Comparison of ENCODE assay signal across 14 mouse cellular contexts in the genomic region with DNA sequence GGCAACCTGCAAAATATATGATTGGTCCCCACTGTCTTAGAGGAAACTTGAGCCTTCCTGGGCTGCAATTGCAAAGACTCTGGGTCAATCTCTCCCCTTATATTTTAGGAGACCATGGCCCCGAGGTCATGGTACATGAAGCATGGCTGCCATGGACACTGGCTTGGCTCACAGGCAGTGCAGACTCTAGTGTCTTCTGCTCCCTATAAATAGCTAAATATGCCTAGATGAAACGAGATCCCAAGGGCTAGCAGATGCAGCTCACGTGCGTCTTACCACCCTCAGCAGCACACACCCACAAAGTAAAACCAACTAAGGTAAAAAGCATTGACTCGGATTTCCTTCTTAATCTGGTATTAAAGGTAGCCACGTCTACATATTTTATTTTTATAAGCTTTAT.
DNase-seq lines count a peak whose midpoint lies in the region; ATAC-seq and TF ChIP-seq lines count a peak whose summit lies in the region.
"Had no signal": no experiment of that assay in that cellular context is flagged by ENCODE, and none has a peak within 500 bp of the region (broad histone marks: within the 10 kb centered on the region; RNA-seq: fewer than 3 reads in every experiment).

No protein-coding gene starts in this region.

- ATAC-seq in heart, embryonic 12.5 days (ENCODE audit: insufficient number of reproducible peaks, low FRiP score): no peak
- peak; percentile 54; the same call in 1 of the 2 replicates for ATAC-seq in kidney, postnatal 0 days (replicated peaks; ENCODE audit: low FRiP score, low read depth)
- ATAC-seq in embryonic facial prominence, embryonic 11.5 days (replicated peaks; ENCODE audit: insufficient number of reproducible peaks, low FRiP score, low TSS enrichment, low read depth): peak; percentile 39; the same call in 1 of the 2 replicates
- ATAC-seq in limb, embryonic 14.5 days (ENCODE audit: low FRiP score, low read depth): peak; percentile 62; the same call in 1 of the 2 replicates

- no peaks in the 10 kb centered on the region for H3K27me3 ChIP-seq in heart, embryonic 10.5 days (ENCODE audit: insufficient read depth, poor library complexity, severe bottlenecking)
- H3K27me3 ChIP-seq in heart, embryonic 12.5 days (replicated peaks): no peaks in the 10 kb centered on the region
- no peaks in the 10 kb centered on the region for H3K27me3 ChIP-seq in kidney, postnatal 0 days (ENCODE audit: insufficient read depth, low read length)
- no peaks in the 10 kb centered on the region for H3K27me3 ChIP-seq in embryonic facial prominence, embryonic 11.5 days (ENCODE audit: control insufficient read depth, insufficient read depth, low read length)
- no peaks in the 10 kb centered on the region for H3K27me3 ChIP-seq in limb, embryonic 14.5 days (ENCODE audit: control insufficient read depth, insufficient read depth, low read length)
- H3K27me3 ChIP-seq in cerebellum, adult 2 months (ENCODE audit: control insufficient read depth, insufficient read depth, low read length): no peaks in the 10 kb centered on the region
- H3K27me3 ChIP-seq: lung, embryonic 15.5 days had no signal

- H3K9ac ChIP-seq in heart, embryonic 12.5 days: no peak overlapping the region
- H3K9ac ChIP-seq in kidney, postnatal 0 days (ENCODE audit: low read depth, low read length): no peak overlapping the region
- H3K9ac ChIP-seq in embryonic facial prominence, embryonic 11.5 days (replicated peaks; ENCODE audit: low read length): no peak overlapping the region
- H3K9ac ChIP-seq in limb, embryonic 14.5 days (ENCODE audit: low read depth, low read length, severe bottlenecking): no peak overlapping the region
- H3K9ac ChIP-seq: lung, embryonic 15.5 days had no signal

- DNase-seq in heart, embryonic 10.5 days (ENCODE audit: low spot score): no peak
- DNase-seq in kidney, postnatal 0 days (ENCODE audit: low spot score): peak; percentile 47
- no peak for DNase-seq in kidney, postnatal 14 days
- DNase-seq in embryonic facial prominence, embryonic 11.5 days (ENCODE audit: low spot score): peak; percentile 25
- DNase-seq in limb, embryonic 14.5 days (ENCODE audit: low spot score): no peak
- DNase-seq in cerebellum, postnatal 36 days: no peak
- DNase-seq in cerebellum, adult 2 months: no peak
- DNase-seq: cerebellum, adult 11 months; heart, adult 18-20 months; kidney, adult 18-20 months; liver had no signal

- peaks cover 23% of the 10 kb centered on the region for H3K4me1 ChIP-seq in heart, embryonic 10.5 days
- H3K4me1 ChIP-seq in heart, embryonic 12.5 days (replicated peaks): peaks cover 18% of the 10 kb centered on the region
- H3K4me1 ChIP-seq in kidney, postnatal 0 days (replicated peaks; ENCODE audit: insufficient read depth, low read length): no peaks in the 10 kb centered on the region
- no peaks in the 10 kb centered on the region; the same call in 1 of the 2 replicates for H3K4me1 ChIP-seq in embryonic facial prominence, embryonic 11.5 days (ENCODE audit: control insufficient read depth, insufficient read depth, low read length)
- H3K4me1 ChIP-seq in limb, embryonic 14.5 days (ENCODE audit: control insufficient read depth, insufficient read depth, low read length): peaks cover 6% of the 10 kb centered on the region; the same call in 1 of the 2 replicates
- H3K4me1 ChIP-seq in cerebellum, adult 2 months (ENCODE audit: control insufficient read depth, insufficient read depth, low read length): no peaks in the 10 kb centered on the region

- no peaks in the 10 kb centered on the region for H3K36me3 ChIP-seq in heart, embryonic 10.5 days
- no peaks in the 10 kb centered on the region for H3K36me3 ChIP-seq in heart, embryonic 12.5 days
- H3K36me3 ChIP-seq in kidney, postnatal 0 days (ENCODE audit: insufficient read depth, low read length): no peaks in the 10 kb centered on the region
- H3K36me3 ChIP-seq in embryonic facial prominence, embryonic 11.5 days (replicated peaks; ENCODE audit: control insufficient read depth, insufficient read depth, low read depth, low read length): no peaks in the 10 kb centered on the region
- H3K36me3 ChIP-seq in limb, embryonic 14.5 days (ENCODE audit: control insufficient read depth, insufficient read depth, low read length): no peaks in the 10 kb centered on the region
- H3K36me3 ChIP-seq: lung, embryonic 15.5 days had no signal

- TF ChIP-seq CTCF in kidney, postnatal 0 days (IDR thresholded peaks at IDR 0.05; ENCODE audit: low read depth): no peak
- TF ChIP-seq CTCF in cerebellum, adult 2 months (IDR thresholded peaks at IDR 0.05; ENCODE audit: borderline replicate concordance, insufficient read depth, low read depth, low read length): no peak

- H3K4me2 ChIP-seq in heart, embryonic 12.5 days: no peak overlapping the region
- no peak overlapping the region for H3K4me2 ChIP-seq in kidney, postnatal 0 days (ENCODE audit: low read length)
- no peak overlapping the region for H3K4me2 ChIP-seq in embryonic facial prominence, embryonic 11.5 days (ENCODE audit: low read depth, low read length)
- H3K4me2 ChIP-seq in limb, embryonic 14.5 days (replicated peaks; ENCODE audit: low read depth, low read length, severe bottlenecking): no peak overlapping the region
- H3K4me2 ChIP-seq: lung, embryonic 15.5 days had no signal

- H3K9me3 ChIP-seq in heart, embryonic 10.5 days: no peaks in the 10 kb centered on the region
- H3K9me3 ChIP-seq in heart, embryonic 12.5 days (replicated peaks): no peaks in the 10 kb centered on the region
- H3K9me3 ChIP-seq in kidney, postnatal 0 days (replicated peaks; ENCODE audit: low read length): no peaks in the 10 kb centered on the region
- H3K9me3 ChIP-seq in embryonic facial prominence, embryonic 11.5 days (replicated peaks; ENCODE audit: control insufficient read depth, low read length): no peaks in the 10 kb centered on the region
- no peaks in the 10 kb centered on the region for H3K9me3 ChIP-seq in limb, embryonic 14.5 days (ENCODE audit: control insufficient read depth, low read length)
- H3K9me3 ChIP-seq: lung, embryonic 15.5 days; megakaryocyte, embryonic 14.5 days had no signal

- TF ChIP-seq POLR2A in limb, embryonic 14.5 days (IDR thresholded peaks at IDR 0.05; ENCODE audit: borderline replicate concordance, extremely low read depth, insufficient read depth, insufficient read length): no peak
- no peak for TF ChIP-seq POLR2A in cerebellum, adult 2 months (IDR thresholded peaks at IDR 0.05; ENCODE audit: borderline replicate concordance, insufficient read depth, low read length)

- 54% methylated on average over 6 of the region's 6 CpGs for WGBS in heart, embryonic 10.5 days
- 60% methylated on average over 6 of the region's 6 CpGs for WGBS in heart, embryonic 12.5 days
- WGBS in kidney, postnatal 0 days: 35% methylated on average over 6 of the region's 6 CpGs
- 35% methylated on average over 6 of the region's 6 CpGs for WGBS in embryonic facial prominence, embryonic 11.5 days
- 38% methylated on average over 6 of the region's 6 CpGs for WGBS in limb, embryonic 14.5 days
- 62% methylated on average over 6 of the region's 6 CpGs for WGBS in cerebellum, adult 2 months

- H3K4me3 ChIP-seq in heart, embryonic 10.5 days: no peak overlapping the region
- H3K4me3 ChIP-seq in heart, embryonic 12.5 days: no peak overlapping the region
- H3K4me3 ChIP-seq in kidney, postnatal 0 days (replicated peaks; ENCODE audit: low read depth, low read length): no peak overlapping the region
- no peak overlapping the region for H3K4me3 ChIP-seq in embryonic facial prominence, embryonic 11.5 days (ENCODE audit: low read depth, low read length)
- no peak overlapping the region for H3K4me3 ChIP-seq in limb, embryonic 14.5 days (replicated peaks; ENCODE audit: low read length)
- no peak overlapping the region for H3K4me3 ChIP-seq in cerebellum, adult 2 months (replicated peaks; ENCODE audit: insufficient read depth, low read depth, low read length)
- H3K4me3 ChIP-seq: lung, embryonic 15.5 days; megakaryocyte, embryonic 14.5 days had no signal

- H3K27ac ChIP-seq in heart, embryonic 10.5 days: peak overlapping the region; percentile 74
- no peak overlapping the region for H3K27ac ChIP-seq in heart, embryonic 12.5 days (ENCODE audit: poor library complexity, severe bottlenecking)
- H3K27ac ChIP-seq in kidney, postnatal 0 days: no peak overlapping the region
- 0 out of 2 replicates have a peak overlapping the region, but pooled peaks have one; percentile 43 for H3K27ac ChIP-seq in embryonic facial prominence, embryonic 11.5 days (replicated peaks; ENCODE audit: low read depth, low read length)
- no peak overlapping the region for H3K27ac ChIP-seq in limb, embryonic 14.5 days (replicated peaks; ENCODE audit: low read depth, low read length)
- H3K27ac ChIP-seq in cerebellum, adult 2 months (ENCODE audit: insufficient read depth, low read length): no peak overlapping the region
- H3K27ac ChIP-seq: lung, embryonic 15.5 days had no signal

Comparison
In these comparisons a context has a peak if more than half of its experiments do, and no peak if none do; other contexts are left out.
1. DNase-seq: peak in kidney, postnatal 0 days (single experiment) and embryonic facial prominence, embryonic 11.5 days (single experiment); none in heart, embryonic 10.5 days (single experiment), kidney, postnatal 14 days (single experiment), limb, embryonic 14.5 days (single experiment), cerebellum, postnatal 36 days (0 of 2) and cerebellum, adult 2 months (0 of 2).
2. H3K27ac ChIP-seq: peak in heart, embryonic 10.5 days (single experiment) and embryonic facial prominence, embryonic 11.5 days (single experiment); none in heart, embryonic 12.5 days (single experiment), kidney, postnatal 0 days (single experiment), limb, embryonic 14.5 days (single experiment) and cerebellum, adult 2 months (single experiment).